Mouse (Mus musculus) natural killer cell, adult 2 months (primary cell): ENCODE measurements around the gene Olfr152.

Experiments
- DNase-seq, 2 experiments: peaks; one replicate each; pipeline ENCODE4 v3.0.0; 2022; ENCODE audit warnings: low spot score in 2 of 2

Gene Olfr152

GRCm38 (mm10) chr2:87779183-87779582, at the start of gene Olfr152:
TSS of gene Olfr152 (plus strand) at chr2:87779483.
- DNase-seq, result no peak

DNA sequence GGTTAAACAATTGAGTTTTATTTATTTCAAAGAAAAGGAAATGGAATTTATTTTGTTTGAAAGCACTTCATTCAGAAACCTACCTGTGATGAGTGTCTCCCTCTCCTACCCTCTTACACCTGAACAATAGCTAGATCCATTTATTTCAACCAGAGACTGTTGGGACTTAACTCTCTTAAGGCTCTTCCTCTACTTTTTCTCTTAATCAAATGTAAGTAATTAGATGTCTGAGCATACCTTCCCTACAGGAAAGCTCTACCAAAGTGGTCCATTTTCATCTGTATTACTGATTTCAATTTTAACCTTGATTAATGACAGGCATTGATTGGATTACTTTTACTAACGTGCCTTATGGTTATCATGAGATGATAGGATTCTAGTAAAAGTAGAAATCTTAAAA, 39.4 kb upstream of the Olfr152 start, which contains the start of gene Olfr1138:
Gene Olfr1138, minus strand, starts transcription at position 101 of the 400 bp plus-strand sequence.
- no peak for DNase-seq

DNA sequence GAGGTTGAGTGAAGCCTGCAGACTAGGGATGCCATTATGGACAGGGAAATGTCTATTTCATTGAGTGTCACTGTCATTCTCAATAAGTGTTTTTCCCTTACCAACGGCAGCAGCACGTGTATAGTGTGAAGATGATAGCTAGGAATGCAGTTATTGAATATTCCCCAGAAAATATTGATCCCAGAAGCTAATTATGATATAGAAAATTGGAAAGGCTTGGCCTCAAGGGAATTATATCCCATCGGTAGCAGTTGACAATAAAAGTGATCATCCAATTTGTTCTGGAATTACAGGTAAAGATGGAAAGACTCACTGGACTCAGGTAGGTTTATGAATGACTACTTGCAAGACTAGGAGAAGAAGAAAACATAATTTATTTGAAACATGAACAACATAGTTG, 35.8 kb upstream of the Olfr152 start, which contains the start of gene Olfr1140:
Gene Olfr1140, plus strand, starts transcription at position 301 of the 400 bp plus-strand sequence.
- DNase-seq, result no peak

GRCm38 (mm10) chr2:87753891-87754290, 25.4 kb upstream of the Olfr152 start, which contains the start of gene Olfr1141:
TSS of gene Olfr1141 (minus strand) at chr2:87753991.
- DNase-seq, result no peak

DNA sequence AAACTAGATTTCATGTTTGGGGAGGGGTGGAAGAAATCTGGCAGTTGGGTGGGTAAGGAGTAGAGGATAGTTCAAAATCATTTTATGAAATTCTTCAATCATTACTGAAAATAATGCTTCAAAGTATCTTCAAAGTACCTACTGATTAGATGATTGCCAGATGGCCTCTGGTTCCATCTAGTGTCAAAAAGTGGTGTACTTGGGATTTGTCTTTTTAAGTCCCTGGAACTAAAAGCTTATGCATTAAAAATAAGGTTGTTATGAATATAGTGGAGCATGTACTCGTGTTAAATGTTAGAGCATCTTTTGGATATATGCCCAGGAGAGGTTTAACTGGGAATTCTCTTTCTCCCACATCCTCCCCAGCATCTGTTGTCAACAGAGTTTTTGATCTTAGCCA, 3.1 kb upstream of the Olfr152 start:
- DNase-seq, result no peak

DNA sequence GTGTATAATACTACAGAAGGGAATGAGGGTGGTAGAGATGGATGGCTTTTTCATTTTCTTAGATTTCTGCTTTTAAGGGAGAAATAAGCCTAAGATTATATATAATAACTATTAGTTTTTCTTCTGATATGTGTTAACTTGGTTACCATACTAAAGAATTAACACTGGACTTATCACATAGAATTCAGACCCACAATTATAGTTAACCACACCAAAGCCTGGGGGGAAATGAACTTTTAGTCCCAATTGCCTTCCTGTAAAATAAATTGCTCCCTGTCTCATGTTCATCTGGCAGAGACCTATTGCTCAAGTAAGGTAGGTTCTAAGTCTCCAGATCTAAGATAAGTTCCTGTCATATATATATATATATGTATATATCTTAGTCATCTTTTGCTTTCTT, 21.0 kb downstream of the Olfr152 start, which contains the start of gene Olfr1143:
Gene Olfr1143, plus strand, starts transcription at position 301 of the 400 bp plus-strand sequence.
- DNase-seq, result no peak

- DNase-seq, result no peak
Observed at GRCm38 (mm10) chr2:87809522-87809921, 30.2 kb downstream of the Olfr152 start, which contains the start of gene Olfr1145. TSS of gene Olfr1145 (plus strand) at chr2:87809822.

DNA sequence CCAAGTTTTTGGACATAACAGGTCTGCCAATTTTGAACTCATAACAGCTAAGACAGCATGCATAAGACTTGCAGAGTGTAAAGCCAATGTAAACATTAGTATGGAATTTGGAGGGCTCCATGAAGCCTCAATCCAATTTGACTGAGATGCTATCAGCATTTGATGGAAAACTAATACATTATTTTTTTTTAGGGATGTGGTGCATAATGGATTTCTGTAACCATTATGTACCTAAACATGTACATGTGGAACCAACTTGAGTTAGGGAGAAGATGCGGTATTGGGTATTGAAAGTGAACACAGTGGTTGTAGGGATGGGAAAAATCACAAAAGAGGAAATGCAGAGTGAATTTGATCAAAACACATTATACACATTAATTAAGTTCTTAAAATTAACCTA, 51.0 kb downstream of the Olfr152 start, which contains the start of gene Olfr1148:
Gene Olfr1148, plus strand, starts transcription at position 301 of the 400 bp plus-strand sequence.
- DNase-seq, result no peak
